ENCODE assay signal across 11 mouse cellular contexts in the genomic region with DNA sequence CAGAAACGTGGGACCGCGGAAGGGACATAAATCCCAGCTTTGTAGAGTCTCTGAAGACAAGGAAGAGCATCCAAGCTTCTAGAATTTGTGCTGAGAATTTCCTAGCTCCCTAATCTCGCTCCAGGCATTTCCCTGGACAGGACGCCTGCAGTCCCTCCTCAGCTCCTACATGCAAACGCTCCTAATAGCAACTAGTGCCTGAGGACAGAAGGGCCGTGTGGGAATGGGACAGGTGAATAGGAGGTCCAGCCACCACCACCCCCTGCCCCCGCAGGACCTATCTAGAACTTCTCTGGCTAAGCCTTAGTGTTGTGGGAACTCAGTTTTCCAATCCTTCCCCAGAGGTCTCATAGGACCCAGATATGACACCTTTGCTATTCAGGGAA. TPM values are rescaled to one million over a fixed set of nuclear protein-coding genes. Genes with fewer than 3 reads are reported as not detected.
A peak's percentile ranks its signal among the peaks of the same experiment; 100 is the strongest.
DNase-seq lines count a peak whose midpoint lies in the region; ATAC-seq and TF ChIP-seq lines count a peak whose summit lies in the region.
"Had no signal": no experiment of that assay in that cellular context is flagged by ENCODE, and none has a peak within 500 bp of the region (broad histone marks: within the 10 kb centered on the region; RNA-seq: fewer than 3 reads in every experiment).

No protein-coding gene starts in this region.

- H3ac ChIP-seq in myocyte (ENCODE audit: control insufficient read depth, insufficient read length) = no peak overlapping the region

- peak overlapping the region; percentile 7; the same call in 1 of the 2 replicates for H3K4me3 ChIP-seq in heart, postnatal 0 days (ENCODE audit: low read depth, low read length)
- peak overlapping the region; percentile 36 for H3K4me3 ChIP-seq in forebrain, embryonic 10.5 days
- no peak overlapping the region for H3K4me3 ChIP-seq in hindbrain, postnatal 0 days (ENCODE audit: low read length)
- H3K4me3 ChIP-seq in myocyte = peak overlapping the region; percentile 11

- no peaks in the 10 kb centered on the region for H3K79me2 ChIP-seq in myocyte (ENCODE audit: control insufficient read depth, insufficient read depth)

- no peak for TF ChIP-seq CTCF in heart, postnatal 0 days (IDR thresholded peaks at IDR 0.05; ENCODE audit: low read depth)
- TF ChIP-seq CTCF in hindbrain, postnatal 0 days (IDR thresholded peaks at IDR 0.05; ENCODE audit: low read depth) = no peak

- 0 out of 2 replicates have a peak, but pooled peaks have one; percentile 27 for ATAC-seq in heart, postnatal 0 days (ENCODE audit: insufficient read depth, low read depth)
- peak; percentile 31 for ATAC-seq in hindbrain, postnatal 0 days
- no peak for ATAC-seq in CD4-positive, CD25-positive, alpha-beta regulatory T cell, adult 4 months

- no peak overlapping the region for H3K9ac ChIP-seq in heart, postnatal 0 days (replicated peaks; ENCODE audit: low read depth, low read length)
- H3K9ac ChIP-seq in hindbrain, postnatal 0 days (replicated peaks; ENCODE audit: low read length) = peak overlapping the region; percentile 51; the same call in 1 of the 2 replicates
- H3K9ac ChIP-seq: liver, embryonic 14.5 days had no signal

- WGBS in heart, postnatal 0 days = 18% methylated on average over 8 of the region's 8 CpGs
- 29% methylated on average over 8 of the region's 8 CpGs for WGBS in forebrain, embryonic 10.5 days
- WGBS in hindbrain, postnatal 0 days = 17% methylated on average over 8 of the region's 8 CpGs

- no peak overlapping the region for H3K27ac ChIP-seq in heart, postnatal 0 days (ENCODE audit: low read depth)
- H3K27ac ChIP-seq in forebrain, embryonic 10.5 days = peak overlapping the region; percentile 61; the same call in 1 of the 2 replicates
- peak overlapping the region; percentile 85 for H3K27ac ChIP-seq in hindbrain, postnatal 0 days
- H3K27ac ChIP-seq: liver, embryonic 14.5 days had no signal

- peaks cover 7% of the 10 kb centered on the region; the same call in 1 of the 2 replicates for H3K4me1 ChIP-seq in heart, postnatal 0 days (ENCODE audit: control insufficient read depth, insufficient read depth)
- peaks cover 15% of the 10 kb centered on the region for H3K4me1 ChIP-seq in forebrain, embryonic 10.5 days
- H3K4me1 ChIP-seq in hindbrain, postnatal 0 days (ENCODE audit: insufficient read depth, low read length) = peaks cover 8% of the 10 kb centered on the region; the same call in 1 of the 2 replicates

- peak overlapping the region; percentile 50 for H3K4me2 ChIP-seq in heart, postnatal 0 days (ENCODE audit: low read depth, low read length)
- H3K4me2 ChIP-seq in hindbrain, postnatal 0 days (ENCODE audit: low read depth, low read length) = peak overlapping the region; percentile 52
- peak overlapping the region; percentile 75 for H3K4me2 ChIP-seq in myocyte (ENCODE audit: low read depth)

- no peak for TF ChIP-seq EP300 in heart, postnatal 0 days (IDR thresholded peaks at IDR 0.05; ENCODE audit: low read depth)

- no peaks in the 10 kb centered on the region for H3K9me3 ChIP-seq in heart, postnatal 0 days (replicated peaks; ENCODE audit: control insufficient read depth, low read length)
- no peaks in the 10 kb centered on the region for H3K9me3 ChIP-seq in forebrain, embryonic 10.5 days
- no peaks in the 10 kb centered on the region for H3K9me3 ChIP-seq in hindbrain, postnatal 0 days (ENCODE audit: low read length)

- no peaks in the 10 kb centered on the region for H3K36me3 ChIP-seq in heart, postnatal 0 days (replicated peaks; ENCODE audit: control insufficient read depth, insufficient read depth, low read length)
- no peaks in the 10 kb centered on the region for H3K36me3 ChIP-seq in forebrain, embryonic 10.5 days (replicated peaks)
- H3K36me3 ChIP-seq in hindbrain, postnatal 0 days (ENCODE audit: insufficient read depth, low read length) = no peaks in the 10 kb centered on the region
- no peaks in the 10 kb centered on the region for H3K36me3 ChIP-seq in myocyte (ENCODE audit: control insufficient read depth, insufficient read depth)

- no peak for TF ChIP-seq POLR2A in myocyte (IDR thresholded peaks at IDR 0.05; ENCODE audit: insufficient read length, low read depth)

- no peak for DNase-seq in heart, postnatal 0 days (ENCODE audit: low spot score)
- no peak for DNase-seq in heart, postnatal 4 days
- no peak for DNase-seq in forebrain, embryonic 10.5 days (ENCODE audit: extremely low spot score, low spot score)
- no peak for DNase-seq in hindbrain, postnatal 0 days (ENCODE audit: low spot score)
- DNase-seq in adrenal gland, postnatal 4 days (ENCODE audit: low spot score in 2 of 2) = no peak
- DNase-seq in adrenal gland, postnatal 14 days = no peak
- DNase-seq: kidney, adult 11 months had no signal

- peaks cover 12% of the 10 kb centered on the region; the same call in 1 of the 2 replicates for H3K27me3 ChIP-seq in heart, postnatal 0 days (ENCODE audit: control insufficient read depth, insufficient read depth, low read length)
- H3K27me3 ChIP-seq in forebrain, embryonic 10.5 days (ENCODE audit: poor library complexity, severe bottlenecking) = peaks cover 40% of the 10 kb centered on the region
- H3K27me3 ChIP-seq in hindbrain, postnatal 0 days (ENCODE audit: insufficient read depth, low read length) = no peaks in the 10 kb centered on the region
- no peaks in the 10 kb centered on the region for H3K27me3 ChIP-seq in myocyte (ENCODE audit: control insufficient read depth, insufficient read depth, insufficient read length)

TF ChIP-seq in myocyte, 11 proteins besides CTCF, POLR2A, EP300 and RAD21:
- TF ChIP-seq POLR2AphosphoS2 (IDR thresholded peaks at IDR 0.05; ENCODE audit: insufficient read length, low read depth) (no peak), MYOD1 (IDR thresholded peaks at IDR 0.05; ENCODE audit: control insufficient read depth in 1 of 3, insufficient read length in 2 of 3, low read depth in 2 of 3) (no peak)
TF ChIP-seq in myocyte: peak in this region for 0.

RNA-seq across cellular contexts. Expression of a gene that starts 17.4 kb away (rescaled TPM):
- not detected in 2 replicates for total RNA-seq in heart, postnatal 0 days (2014; rRNA removed; ENCODE audit: low replicate concordance)
- polyA plus RNA-seq in heart, postnatal 0 days (2015; fragmentation: Nextera tagmentation; extraction: Ambion mirVana) = not detected in 2 replicates
- not detected for total RNA-seq in heart, postnatal 4 days (2021)
- polyA plus RNA-seq in forebrain, embryonic 10.5 days (2016; fragmentation: Nextera tagmentation; extraction: Ambion mirVana) = 0.46 and 0.54 TPM in 2 replicates
- total RNA-seq in hindbrain, postnatal 0 days (2014; rRNA removed) = not detected in 2 replicates
- polyA plus RNA-seq in hindbrain, postnatal 0 days (2015; fragmentation: Nextera tagmentation; extraction: Ambion mirVana) = not detected in 2 replicates
- not detected for polyA plus RNA-seq in myocyte (2012; fragmentation: generic; extraction: Trizol)
- under 1 TPM in 1 of 2 experiments, not detected in 1; 0.22 TPM for total RNA-seq in adrenal gland, postnatal 4 days (2021)
- polyA plus RNA-seq in CD4-positive, CD25-positive, alpha-beta regulatory T cell, adult 4 months (2017; shearing (Covaris generic)) = not detected
- not detected in 2 replicates for total RNA-seq in adrenal gland, postnatal 14 days (2021)
- total RNA-seq: adrenal gland, postnatal 25 days had no signal
- polyA plus RNA-seq: liver, embryonic 14.5 days had no signal

RNA-seq across cellular contexts. Expression of a gene that starts 19.7 kb away (rescaled TPM):
- total RNA-seq in heart, postnatal 0 days (2014; rRNA removed; ENCODE audit: low replicate concordance) = 9.7 and 22.3 TPM in 2 replicates
- polyA plus RNA-seq in heart, postnatal 0 days (2015; fragmentation: Nextera tagmentation; extraction: Ambion mirVana) = 2.4 and 3.1 TPM in 2 replicates
- total RNA-seq in heart, postnatal 4 days (2021) = 1 to 10 TPM; 4.7 to 5.2 TPM
- polyA plus RNA-seq in forebrain, embryonic 10.5 days (2016; fragmentation: Nextera tagmentation; extraction: Ambion mirVana) = 2.4 and 3.7 TPM in 2 replicates
- total RNA-seq in hindbrain, postnatal 0 days (2014; rRNA removed) = 66.3 and 71.8 TPM in 2 replicates
- polyA plus RNA-seq in hindbrain, postnatal 0 days (2015; fragmentation: Nextera tagmentation; extraction: Ambion mirVana) = 18.9 and 20.6 TPM in 2 replicates
- polyA plus RNA-seq in myocyte (2012; fragmentation: generic; extraction: Trizol) = 1.9 TPM
- total RNA-seq in adrenal gland, postnatal 4 days (2021) = 1 to 10 TPM; 3.7 to 3.8 TPM
- not detected for polyA plus RNA-seq in CD4-positive, CD25-positive, alpha-beta regulatory T cell, adult 4 months (2017; shearing (Covaris generic))
- total RNA-seq in adrenal gland, postnatal 14 days (2021) = 3.1 and 3.3 TPM in 2 replicates

RNA-seq across cellular contexts. Expression of a gene that starts 57.3 kb away (rescaled TPM):
- not detected in 2 replicates for total RNA-seq in heart, postnatal 0 days (2014; rRNA removed; ENCODE audit: low replicate concordance)
- not detected in 2 replicates for polyA plus RNA-seq in heart, postnatal 0 days (2015; fragmentation: Nextera tagmentation; extraction: Ambion mirVana)
- not detected for total RNA-seq in heart, postnatal 4 days (2021)
- polyA plus RNA-seq in forebrain, embryonic 10.5 days (2016; fragmentation: Nextera tagmentation; extraction: Ambion mirVana) = 41.0 and 41.6 TPM in 2 replicates
- 0.16 TPM in 1 of 2 replicates, not detected in the other for total RNA-seq in hindbrain, postnatal 0 days (2014; rRNA removed)
- 0.45 TPM in 2 replicates for polyA plus RNA-seq in hindbrain, postnatal 0 days (2015; fragmentation: Nextera tagmentation; extraction: Ambion mirVana)
- not detected for polyA plus RNA-seq in myocyte (2012; fragmentation: generic; extraction: Trizol)
- not detected for total RNA-seq in adrenal gland, postnatal 4 days (2021)
- not detected for polyA plus RNA-seq in CD4-positive, CD25-positive, alpha-beta regulatory T cell, adult 4 months (2017; shearing (Covaris generic))
- not detected in 2 replicates for total RNA-seq in adrenal gland, postnatal 14 days (2021)
- total RNA-seq: adrenal gland, postnatal 25 days had no signal
- polyA plus RNA-seq: liver, embryonic 14.5 days had no signal
